Mouse (Mus musculus) stomach, embryonic 16.5 days (tissue): ENCODE data around the gene Jagn1. TPM values are rescaled to one million over a fixed set of nuclear protein-coding genes. Genes with fewer than 3 reads are reported as not detected.

Experiments
- ATAC-seq: fragments of 200-750 bp; cut with Nextera tagmentation; 2 replicates; pipeline ENCODE4 v1.8.0; 2017; ENCODE audit warnings: moderate number of reproducible peaks, moderate TSS enrichment; ENCODE audit not compliant: insufficient read depth, low FRiP score
- H3K27ac ChIP-seq: fragments of 300-500 bp; sonication (generic); 2 replicates; pipeline ENCODE4 v1.5.1; 2014; ENCODE audit warnings: low read length
- H3K27me3 ChIP-seq: fragments of 300-500 bp; sonication (generic); 2 replicates; pipeline ENCODE4 v1.6.1; 2014; ENCODE audit warnings: low read length, control low read depth, mixed read lengths; ENCODE audit not compliant: control insufficient read depth, insufficient read depth
- H3K36me3 ChIP-seq: fragments of 300-500 bp; sonication (generic); 2 replicates; pipeline ENCODE4 v1.6.1; 2014; ENCODE audit warnings: low read length; ENCODE audit not compliant: control insufficient read depth, insufficient read depth
- H3K4me1 ChIP-seq: fragments of 300-500 bp; sonication (generic); 2 replicates; pipeline ENCODE4 v1.6.1; 2014; ENCODE audit warnings: low read length, control low read depth, mixed read lengths; ENCODE audit not compliant: control insufficient read depth, insufficient read depth
- H3K4me2 ChIP-seq: fragments of 300-500 bp; sonication (generic); 2 replicates; pipeline ENCODE4 v1.6.1; 2014; ENCODE audit warnings: low read depth, low read length, mixed read lengths
- H3K4me3 ChIP-seq: fragments of 300-500 bp; sonication (generic); replicated peaks from 2 replicates; pipeline ENCODE4 v1.5.1; 2014; ENCODE audit warnings: mild to moderate bottlenecking, low read length
- H3K9ac ChIP-seq: fragments of 300-500 bp; sonication (generic); 2 replicates; pipeline ENCODE4 v1.6.1; 2014; ENCODE audit warnings: low read length
- H3K9me3 ChIP-seq: fragments of 300-500 bp; sonication (generic); replicated peaks from 2 replicates; pipeline ENCODE4 v1.6.1; 2016; ENCODE audit warnings: low read length, control low read depth; ENCODE audit not compliant: control insufficient read depth
- WGBS: fragments of 180-500 bp; shearing (Covaris S2); extraction: QIAGEN DNeasy Blood & Tissue Kit; methylation state at CpG from one replicate; pipeline ENCODE4 v1.1.7; 2014; 5-methylcytosine and 5-hydroxymethylcytosine counted together
- polyA plus RNA-seq: library from polyadenylated mRNA; unstranded; fragments of >200 nt; fragmentation: Nextera tagmentation; extraction: Ambion mirVana; gene quantifications from 2 replicates; pipeline ENCODE4 v1.2.1, GENCODE M21; 2015

Jagn1 gene
- polyA plus RNA-seq, 1 experiment from 2014 or later, result 88.5 TPM

DNA sequence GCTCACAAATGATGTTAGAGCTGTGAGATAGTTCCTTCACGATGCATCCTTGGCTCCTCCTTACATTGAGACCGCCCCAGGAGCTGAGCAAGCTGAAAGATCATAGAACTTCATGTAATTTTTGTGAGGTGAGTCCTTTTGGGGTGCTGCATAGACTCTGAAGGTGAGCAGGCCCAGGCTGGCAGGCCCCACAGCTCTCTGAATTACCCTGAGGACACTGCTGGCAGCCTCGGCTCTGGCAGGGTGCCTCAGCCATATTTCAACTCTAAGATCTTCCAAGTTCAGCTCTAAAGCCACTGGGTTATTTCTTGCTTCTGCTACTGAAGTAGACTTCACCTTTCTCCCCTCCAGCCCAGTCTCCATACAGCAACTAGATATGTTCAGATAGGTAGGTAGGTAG lies 1.7 kb upstream of the Jagn1 start:
- Histone ChIP-seq H3K4me3 (no peak overlapping the region), H3K4me1 (peaks cover 7% of the 10 kb centered on the region), H3K4me2 (no peak overlapping the region), H3K9ac (no peak overlapping the region), H3K27me3 (no peaks in the 10 kb centered on the region), H3K9me3 (no peaks in the 10 kb centered on the region), H3K27ac (no peak overlapping the region), H3K36me3 (no peaks in the 10 kb centered on the region)
- ATAC-seq, result no peak
- WGBS, result 89% methylated on average over 3 of the region's 3 CpGs

DNA sequence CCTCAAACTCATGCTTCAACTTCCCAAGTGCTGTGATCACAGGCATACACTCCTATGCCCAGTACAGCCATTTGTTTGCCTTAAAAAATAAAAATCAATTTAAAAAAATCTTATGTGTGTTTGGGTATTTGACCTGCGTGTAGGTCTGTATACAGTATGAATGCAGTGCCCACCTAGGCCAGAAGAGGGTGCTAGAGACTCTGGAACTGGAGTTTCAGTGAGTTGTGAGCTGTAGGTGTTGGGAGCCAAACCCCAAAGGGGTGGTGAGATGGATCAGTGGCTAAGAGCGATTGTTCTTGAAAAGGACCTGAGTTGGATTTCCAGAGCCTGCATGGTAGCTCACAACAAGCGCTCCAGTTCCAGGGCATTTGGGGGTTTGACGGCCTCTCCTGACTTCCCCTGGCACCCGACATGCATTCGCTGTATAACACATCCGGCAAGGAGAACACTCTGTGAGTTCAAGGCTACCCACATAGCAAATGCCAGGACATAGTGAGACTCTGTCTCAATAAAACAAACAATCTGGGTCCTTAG lies 1.2 kb upstream of the Jagn1 start:
- no peak overlapping the region for H3K4me2 ChIP-seq
- H3K4me3 ChIP-seq, result no peak overlapping the region
- 56% methylated on average over 7 of the region's 7 CpGs for WGBS
- ATAC-seq, result no peak
- no peak overlapping the region for H3K9ac ChIP-seq
- H3K36me3 ChIP-seq, result no peaks in the 10 kb centered on the region
- no peak overlapping the region for H3K27ac ChIP-seq
- H3K27me3 ChIP-seq, result no peaks in the 10 kb centered on the region
- H3K9me3 ChIP-seq, result no peaks in the 10 kb centered on the region
- H3K4me1 ChIP-seq, result peaks cover 7% of the 10 kb centered on the region

- no peaks in the 10 kb centered on the region for H3K36me3 ChIP-seq
- peak overlapping the region; percentile 91 for H3K9ac ChIP-seq
- no peaks in the 10 kb centered on the region for H3K9me3 ChIP-seq
- H3K27me3 ChIP-seq, result no peaks in the 10 kb centered on the region
- WGBS, result 43% methylated on average over 9 of the region's 9 CpGs
- H3K27ac ChIP-seq, result peak overlapping the region; percentile 63
- H3K4me1 ChIP-seq, result peaks cover 7% of the 10 kb centered on the region
- no peak for ATAC-seq
- peak overlapping the region; percentile 80 for H3K4me2 ChIP-seq
- H3K4me3 ChIP-seq, result peak overlapping the region; percentile 68
These were observed 305 bp upstream of the Jagn1 start for GRCm38 (mm10) chr6:113442087-113442441.

DNA sequence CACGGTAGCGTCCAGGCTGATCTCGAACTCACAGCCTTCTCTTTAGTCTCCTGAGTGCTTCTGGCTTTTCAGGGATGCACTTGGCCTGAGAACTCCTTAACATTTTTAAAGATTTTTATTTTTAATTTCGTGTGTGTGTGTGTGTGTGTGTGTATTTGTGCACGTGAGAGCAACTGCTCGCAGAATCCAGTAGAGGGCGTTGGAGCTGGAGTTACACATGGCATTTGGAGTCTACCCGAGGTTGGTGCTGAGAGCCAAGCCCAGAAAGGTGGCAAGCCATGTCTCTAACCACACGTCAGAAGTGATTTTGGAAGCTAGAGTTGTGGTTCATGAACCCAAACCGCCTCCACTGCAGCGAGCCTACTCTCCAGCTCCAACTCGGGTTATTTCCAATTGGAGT lies 722 bp downstream of the Jagn1 start:
- Histone ChIP-seq H3K36me3 (peaks cover 7% of the 10 kb centered on the region), H3K9me3 (no peaks in the 10 kb centered on the region), H3K9ac (peak overlapping the region; percentile 91), H3K27me3 (no peaks in the 10 kb centered on the region), H3K4me3 (peak overlapping the region; percentile 68), H3K4me1 (peaks cover 7% of the 10 kb centered on the region), H3K27ac (no peak overlapping the region), H3K4me2 (peak overlapping the region; percentile 80)
- 47% methylated on average over 12 of the region's 12 CpGs for WGBS
- ATAC-seq, result no peak

DNA sequence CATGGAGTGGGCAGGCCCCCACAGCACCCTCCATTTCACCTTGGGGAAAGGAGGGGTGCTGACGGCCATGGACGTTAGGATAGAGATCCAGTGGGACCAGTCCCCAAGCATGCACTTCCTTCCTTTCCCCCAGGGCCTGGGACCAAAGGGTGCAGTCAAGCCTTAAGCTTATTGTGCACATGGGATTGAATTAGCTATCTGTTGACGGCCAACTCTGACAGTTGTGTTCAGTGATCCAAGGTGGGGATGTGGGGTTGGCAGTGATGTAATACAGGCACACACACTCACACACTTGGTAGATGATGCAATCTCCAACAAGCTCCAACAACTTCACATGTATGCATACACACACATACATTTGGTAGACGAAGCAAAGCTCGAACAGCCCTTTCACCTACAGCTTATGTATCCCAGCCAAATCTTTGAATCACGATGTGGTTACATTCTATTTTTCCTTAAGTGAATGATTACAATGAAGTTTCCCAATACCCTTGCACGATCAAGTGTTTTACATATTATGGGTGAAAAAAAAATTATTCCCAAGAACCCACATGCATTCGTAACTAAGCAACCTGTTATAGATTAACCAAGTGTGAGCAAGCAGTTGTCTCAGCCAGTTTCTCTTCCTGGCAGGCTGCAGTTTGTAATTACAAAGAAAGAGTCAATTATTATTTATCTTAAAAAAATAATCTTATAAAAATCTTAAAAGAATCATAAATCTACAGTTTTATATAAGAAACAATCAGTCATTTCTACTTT lies 2.0 kb downstream of the Jagn1 start:
- peak overlapping the region; percentile 26 for H3K27ac ChIP-seq
- H3K9ac ChIP-seq, result no peak overlapping the region
- ATAC-seq, result no peak
- H3K27me3 ChIP-seq, result no peaks in the 10 kb centered on the region
- peaks cover 7% of the 10 kb centered on the region for H3K4me1 ChIP-seq
- peaks cover 8% of the 10 kb centered on the region for H3K36me3 ChIP-seq
- 66% methylated on average over 7 of the region's 8 CpGs for WGBS
- no peak overlapping the region for H3K4me3 ChIP-seq
- H3K4me2 ChIP-seq, result no peak overlapping the region
- no peaks in the 10 kb centered on the region for H3K9me3 ChIP-seq

GRCm38 (mm10) chr6:113447639-113448038 lies 5.3 kb downstream of the Jagn1 start:
- Histone ChIP-seq H3K27ac (no peak overlapping the region), H3K4me1 (peaks cover 10% of the 10 kb centered on the region), H3K9me3 (no peaks in the 10 kb centered on the region), H3K4me2 (no peak overlapping the region), H3K9ac (no peak overlapping the region), H3K36me3 (peaks cover 8% of the 10 kb centered on the region), H3K27me3 (no peaks in the 10 kb centered on the region), H3K4me3 (no peak overlapping the region)
- WGBS, result 93% methylated on average over 4 of the region's 4 CpGs
- no peak for ATAC-seq

GRCm38 (mm10) chr6:113451839-113452238 lies 9.5 kb downstream of the Jagn1 start:
- 57% methylated on average over 2 of the region's 2 CpGs for WGBS
- peak; percentile 71 for ATAC-seq
- no peaks in the 10 kb centered on the region for H3K27me3 ChIP-seq

DNA sequence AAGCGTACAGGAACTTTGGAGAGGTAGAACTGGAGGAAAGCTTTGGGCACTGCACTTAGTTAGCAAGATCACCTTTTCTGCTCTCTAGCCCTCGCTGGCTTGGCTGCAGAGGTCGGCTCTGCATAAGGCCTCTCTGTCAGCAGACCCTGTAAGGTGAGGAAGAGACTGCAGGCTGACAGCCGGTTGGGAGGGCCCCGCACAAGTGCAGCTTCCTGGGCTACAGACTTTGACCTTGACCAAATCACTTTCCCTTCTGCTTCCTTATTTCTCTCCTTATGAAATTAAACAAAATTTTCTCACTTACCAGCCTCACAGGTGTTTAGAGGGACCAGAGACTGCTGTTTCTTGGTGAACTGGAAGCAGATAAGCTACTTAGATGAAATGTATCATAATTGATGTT lies 12.6 kb downstream of the Jagn1 start:
- no peak overlapping the region for H3K9ac ChIP-seq
- no peaks in the 10 kb centered on the region for H3K27me3 ChIP-seq
- WGBS, result 55% methylated on average over 5 of the region's 5 CpGs
- no peak for ATAC-seq
- peaks cover 2% of the 10 kb centered on the region; the same call in 1 of the 2 replicates for H3K4me1 ChIP-seq
- H3K9me3 ChIP-seq, result no peaks in the 10 kb centered on the region
- H3K27ac ChIP-seq, result no peak overlapping the region
- no peaks in the 10 kb centered on the region for H3K36me3 ChIP-seq
- no peak overlapping the region for H3K4me3 ChIP-seq
- H3K4me2 ChIP-seq, result no peak overlapping the region

More at GRCm38 (mm10) chr6:113451839-113452238, 9.5 kb downstream of the Jagn1 start:
- peaks cover 8% of the 10 kb centered on the region for H3K36me3 ChIP-seq
- no peak overlapping the region for H3K4me2 ChIP-seq
- no peak overlapping the region for H3K9ac ChIP-seq
- no peak overlapping the region for H3K27ac ChIP-seq
- H3K4me1 ChIP-seq, result peaks cover 2% of the 10 kb centered on the region; the same call in 1 of the 2 replicates
- H3K4me3 ChIP-seq, result no peak overlapping the region
- H3K9me3 ChIP-seq, result no peaks in the 10 kb centered on the region

- Histone ChIP-seq H3K36me3 (no peaks in the 10 kb centered on the region), H3K27me3 (no peaks in the 10 kb centered on the region), H3K4me3 (peak within 1 kb of the TSS; percentile 35), H3K4me2 (peak within 1 kb of the TSS; percentile 48), H3K27ac (peak within 1 kb of the TSS; percentile 58), H3K9me3 (no peaks in the 10 kb centered on the region), H3K4me1 (no peaks in the 10 kb centered on the region), H3K9ac (peak within 1 kb of the TSS; percentile 59)
- ATAC-seq, result no peak
- WGBS, result 49% methylated on average over 10 of the region's 10 CpGs
These were observed 15.7 kb downstream of the Jagn1 start, which contains the start of gene Il17re for GRCm38 (mm10) chr6:113457952-113458534. TSS of gene Il17re (plus strand) at chr6:113458484.
